ENCODE assay signal across 8 mouse cellular contexts in the genomic region with DNA sequence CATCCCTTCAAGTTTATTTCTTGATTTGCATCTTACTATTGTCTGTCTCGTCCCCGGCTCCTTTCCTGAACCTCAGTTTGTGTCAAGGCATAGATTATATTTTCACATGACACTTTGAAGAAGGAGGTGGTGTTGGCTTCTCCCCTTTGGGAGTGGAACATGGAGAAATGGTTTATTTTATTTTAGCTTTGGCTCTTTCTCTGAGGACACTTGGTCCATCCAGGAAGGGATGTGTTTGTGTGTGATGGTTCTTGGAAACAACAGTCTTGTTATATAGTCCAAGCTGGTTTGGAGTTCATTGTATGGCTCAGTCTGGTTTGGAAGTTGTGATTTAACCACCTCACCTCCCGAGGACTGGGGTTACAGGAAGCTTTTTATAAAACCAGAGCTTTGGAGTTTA. TPM values are rescaled to one million over a fixed set of nuclear protein-coding genes. Genes with fewer than 3 reads are reported as not detected.
DNase-seq lines count a peak whose midpoint lies in the region; ATAC-seq and TF ChIP-seq lines count a peak whose summit lies in the region.

No protein-coding gene starts in this region.

- no peak for ATAC-seq in intestine, postnatal 0 days
- ATAC-seq in neural tube, embryonic 14.5 days (ENCODE audit: low read depth) = no peak

- no peaks in the 10 kb centered on the region for H3K27me3 ChIP-seq in intestine, postnatal 0 days (replicated peaks; ENCODE audit: control insufficient read depth, insufficient read depth, low read length)
- no peaks in the 10 kb centered on the region for H3K27me3 ChIP-seq in neural tube, embryonic 14.5 days (ENCODE audit: control insufficient read depth, insufficient read depth, low read length)

- no peaks in the 10 kb centered on the region for H3K4me1 ChIP-seq in embryonic fibroblast, embryonic 13.5 days (ENCODE audit: control insufficient read depth, insufficient read depth, low read length)
- H3K4me1 ChIP-seq in intestine, postnatal 0 days (replicated peaks; ENCODE audit: control insufficient read depth, insufficient read depth, low read length) = no peaks in the 10 kb centered on the region
- H3K4me1 ChIP-seq in neural tube, embryonic 14.5 days (ENCODE audit: control insufficient read depth, insufficient read depth, low read length) = no peaks in the 10 kb centered on the region; the same call in 1 of the 2 replicates

- no peak for TF ChIP-seq CTCF in layer of hippocampus, adult 2 months (conservative IDR thresholded peaks at IDR 0.05)
- TF ChIP-seq CTCF in embryonic fibroblast, embryonic 13.5 days (IDR thresholded peaks at IDR 0.05; ENCODE audit: borderline replicate concordance, insufficient read depth, low read length) = no peak
- TF ChIP-seq CTCF in intestine, postnatal 0 days (IDR thresholded peaks at IDR 0.05; ENCODE audit: low read depth) = no peak

- H3K4me3 ChIP-seq in layer of hippocampus, adult 2 months = peak overlapping the region; percentile 81
- H3K4me3 ChIP-seq in embryonic fibroblast, embryonic 13.5 days (ENCODE audit: insufficient read depth, low read length) = peak overlapping the region; percentile 59
- peak overlapping the region; percentile 76 for H3K4me3 ChIP-seq in intestine, postnatal 0 days (ENCODE audit: low read depth, low read length)
- H3K4me3 ChIP-seq in neural tube, embryonic 14.5 days (ENCODE audit: low read depth, low read length) = peak overlapping the region; percentile 78

- H3K9ac ChIP-seq in intestine, postnatal 0 days (ENCODE audit: low read depth, low read length) = peak overlapping the region; percentile 73
- no peak overlapping the region; the same call in 1 of the 2 replicates for H3K9ac ChIP-seq in neural tube, embryonic 14.5 days (replicated peaks; ENCODE audit: low read depth, low read length)

- peak overlapping the region; percentile 88 for H3K4me2 ChIP-seq in intestine, postnatal 0 days (replicated peaks; ENCODE audit: low read depth)
- H3K4me2 ChIP-seq in neural tube, embryonic 14.5 days (ENCODE audit: low read depth, low read length) = peak overlapping the region; percentile 67

- no peak for DNase-seq in layer of hippocampus, adult 2 months (ENCODE audit: low spot score in 2 of 2)
- DNase-seq in layer of hippocampus, adult 11-12 months (ENCODE audit: low spot score) = no peak
- no peak for DNase-seq in adipocyte (ENCODE audit: low spot score)
- no peak for DNase-seq in layer of hippocampus, postnatal 14 days (ENCODE audit: low spot score in 2 of 2)
- no peak for DNase-seq in thymus, postnatal 10 days (ENCODE audit: low spot score in 2 of 2)

- no peak overlapping the region for H3K27ac ChIP-seq in layer of hippocampus, adult 2 months
- H3K27ac ChIP-seq in embryonic fibroblast, embryonic 13.5 days (ENCODE audit: insufficient read depth, low read length) = no peak overlapping the region
- no peak overlapping the region for H3K27ac ChIP-seq in intestine, postnatal 0 days (ENCODE audit: low read depth, low read length)
- H3K27ac ChIP-seq in neural tube, embryonic 14.5 days (ENCODE audit: low read depth, low read length) = no peak overlapping the region

- TF ChIP-seq POLR2A in embryonic fibroblast, embryonic 13.5 days (IDR thresholded peaks at IDR 0.05; ENCODE audit: low read depth, low read length) = no peak

- H3K36me3 ChIP-seq in intestine, postnatal 0 days (ENCODE audit: control insufficient read depth, insufficient read depth) = no peaks in the 10 kb centered on the region
- H3K36me3 ChIP-seq in neural tube, embryonic 14.5 days (ENCODE audit: control insufficient read depth, insufficient read depth, low read length) = no peaks in the 10 kb centered on the region

- 44% methylated on average over 3 of the region's 3 CpGs for WGBS in intestine, postnatal 0 days
- 37% methylated on average over 3 of the region's 3 CpGs for WGBS in neural tube, embryonic 14.5 days

- H3K9me3 ChIP-seq in intestine, postnatal 0 days (ENCODE audit: control insufficient read depth) = no peaks in the 10 kb centered on the region
- H3K9me3 ChIP-seq in neural tube, embryonic 14.5 days (ENCODE audit: control insufficient read depth, low read length) = no peaks in the 10 kb centered on the region

RNA-seq across cellular contexts. Expression of a gene that starts 0.9 kb away (rescaled TPM):
- 10 to 100 TPM; 41.7 to 45.7 TPM for total RNA-seq in layer of hippocampus, adult 2 months (2021)
- polyA plus RNA-seq in embryonic fibroblast, embryonic 13.5 days (2011; ENCODE audit: insufficient read length, low read depth, missing spikeins) = 2.9 and 4.5 TPM in 2 replicates
- polyA plus RNA-seq in intestine, postnatal 0 days (2015; fragmentation: Nextera tagmentation; extraction: Ambion mirVana) = 1.5 TPM in 2 replicates
- 17.5 and 20.3 TPM in 2 replicates for polyA plus RNA-seq in neural tube, embryonic 14.5 days (2014; fragmentation: Nextera tagmentation; extraction: Ambion mirVana)
- 10 to 100 TPM; 48.4 to 53.3 TPM for total RNA-seq in layer of hippocampus, postnatal 14 days (2021)

RNA-seq across cellular contexts. Expression of a gene that starts 13.7 kb away (rescaled TPM):
- total RNA-seq in layer of hippocampus, adult 2 months (2021) = 10 to 100 TPM; 36.1 to 40.3 TPM
- polyA plus RNA-seq in embryonic fibroblast, embryonic 13.5 days (2011; ENCODE audit: insufficient read length, low read depth, missing spikeins) = 26.7 and 50.0 TPM in 2 replicates
- 5.9 and 6.3 TPM in 2 replicates for polyA plus RNA-seq in intestine, postnatal 0 days (2015; fragmentation: Nextera tagmentation; extraction: Ambion mirVana)
- polyA plus RNA-seq in neural tube, embryonic 14.5 days (2014; fragmentation: Nextera tagmentation; extraction: Ambion mirVana) = 22.8 and 25.2 TPM in 2 replicates
- 10 to 100 TPM; 35.0 to 40.2 TPM for total RNA-seq in layer of hippocampus, postnatal 14 days (2021)

RNA-seq across cellular contexts. Expression of a gene that starts 28.2 kb away (rescaled TPM):
- total RNA-seq in layer of hippocampus, adult 2 months (2021) = 100 to 1,000 TPM in 1 of 2 experiments, 10 to 100 TPM in 1; 97.3 to 108 TPM
- 91.7 and 107 TPM in 2 replicates for polyA plus RNA-seq in embryonic fibroblast, embryonic 13.5 days (2011; ENCODE audit: insufficient read length, low read depth, missing spikeins)
- polyA plus RNA-seq in intestine, postnatal 0 days (2015; fragmentation: Nextera tagmentation; extraction: Ambion mirVana) = 119 and 120 TPM in 2 replicates
- polyA plus RNA-seq in neural tube, embryonic 14.5 days (2014; fragmentation: Nextera tagmentation; extraction: Ambion mirVana) = 223 and 227 TPM in 2 replicates
- total RNA-seq in layer of hippocampus, postnatal 14 days (2021) = 100 to 1,000 TPM; 102 to 103 TPM

RNA-seq across cellular contexts. Expression of a gene that starts 34.1 kb away (rescaled TPM):
- 10 to 100 TPM; 28.0 to 30.0 TPM for total RNA-seq in layer of hippocampus, adult 2 months (2021)
- polyA plus RNA-seq in embryonic fibroblast, embryonic 13.5 days (2011; ENCODE audit: insufficient read length, low read depth, missing spikeins) = 8.6 and 15.0 TPM in 2 replicates
- 14.3 and 15.4 TPM in 2 replicates for polyA plus RNA-seq in intestine, postnatal 0 days (2015; fragmentation: Nextera tagmentation; extraction: Ambion mirVana)
- polyA plus RNA-seq in neural tube, embryonic 14.5 days (2014; fragmentation: Nextera tagmentation; extraction: Ambion mirVana) = 24.6 and 26.4 TPM in 2 replicates
- total RNA-seq in layer of hippocampus, postnatal 14 days (2021) = 10 to 100 TPM; 29.1 to 32.0 TPM

RNA-seq across cellular contexts. Expression of a gene that starts 49.4 kb away (rescaled TPM):
- 10 to 100 TPM; 10.4 to 12.9 TPM for total RNA-seq in layer of hippocampus, adult 2 months (2021)
- polyA plus RNA-seq in embryonic fibroblast, embryonic 13.5 days (2011; ENCODE audit: insufficient read length, low read depth, missing spikeins) = 7.7 and 9.4 TPM in 2 replicates
- polyA plus RNA-seq in intestine, postnatal 0 days (2015; fragmentation: Nextera tagmentation; extraction: Ambion mirVana) = 5.2 and 6.2 TPM in 2 replicates
- 18.9 and 21.6 TPM in 2 replicates for polyA plus RNA-seq in neural tube, embryonic 14.5 days (2014; fragmentation: Nextera tagmentation; extraction: Ambion mirVana)
- total RNA-seq in layer of hippocampus, postnatal 14 days (2021) = 10 to 100 TPM in 1 of 2 experiments, 1 to 10 TPM in 1; 9.9 to 11.6 TPM
